Mouse (Mus musculus) right cerebral cortex, postnatal 10 days (tissue): ENCODE results near the gene Tpd52l2.

Source experiments
- DNase-seq, 2 experiments: peaks; one replicate each; pipeline ENCODE4 v3.0.0; 2021; ENCODE audit warnings: low spot score in 2 of 2

Tpd52l2 gene

GRCm38 (mm10) chr2:181537444-181538047, 40.6 kb downstream of the Tpd52l2 start:
- peak; percentile 64 to 81 for DNase-seq

GRCm38 (mm10) chr2:181541761-181542380, 44.9 kb downstream of the Tpd52l2 start:
- no peak for DNase-seq

DNA sequence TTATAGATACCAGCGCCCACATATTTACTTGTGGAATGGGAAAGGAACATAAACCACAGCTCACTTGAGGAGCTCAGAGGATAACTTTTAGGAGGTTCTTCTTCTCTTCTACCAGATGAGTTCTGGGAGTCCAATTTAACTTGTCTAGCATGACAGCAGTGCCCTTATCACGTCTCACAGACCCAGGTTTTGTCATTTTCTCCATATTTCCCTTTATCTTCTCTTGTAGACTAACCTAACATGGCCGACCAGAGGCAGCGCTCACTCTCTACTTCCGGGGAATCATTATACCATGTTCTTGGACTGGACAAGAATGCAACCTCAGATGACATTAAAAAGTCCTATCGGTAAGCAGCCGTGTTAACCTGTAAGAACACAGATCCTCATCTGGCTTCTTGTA, 49.2 kb downstream of the Tpd52l2 start:
- DNase-seq = no peak

DNA sequence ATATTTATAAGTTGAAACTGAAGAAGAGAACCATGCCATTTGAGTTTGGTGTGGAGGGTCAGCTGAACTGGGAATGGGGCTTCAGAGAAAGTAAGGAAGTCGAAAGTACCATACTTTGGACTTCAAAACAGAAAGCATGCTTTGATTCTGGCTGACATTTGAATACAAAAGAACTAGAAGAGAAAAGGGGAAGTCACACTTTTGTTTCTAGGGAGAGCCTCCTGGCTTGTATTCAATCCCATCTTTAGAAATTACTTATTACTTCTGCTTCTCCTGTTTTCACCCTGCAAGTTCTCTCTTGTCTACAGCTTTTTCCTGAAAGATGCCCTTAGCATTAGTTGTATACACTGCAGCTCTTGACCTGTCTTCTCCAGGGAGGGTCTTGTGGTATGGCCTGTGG, 51.3 kb downstream of the Tpd52l2 start:
- no peak for DNase-seq

DNA sequence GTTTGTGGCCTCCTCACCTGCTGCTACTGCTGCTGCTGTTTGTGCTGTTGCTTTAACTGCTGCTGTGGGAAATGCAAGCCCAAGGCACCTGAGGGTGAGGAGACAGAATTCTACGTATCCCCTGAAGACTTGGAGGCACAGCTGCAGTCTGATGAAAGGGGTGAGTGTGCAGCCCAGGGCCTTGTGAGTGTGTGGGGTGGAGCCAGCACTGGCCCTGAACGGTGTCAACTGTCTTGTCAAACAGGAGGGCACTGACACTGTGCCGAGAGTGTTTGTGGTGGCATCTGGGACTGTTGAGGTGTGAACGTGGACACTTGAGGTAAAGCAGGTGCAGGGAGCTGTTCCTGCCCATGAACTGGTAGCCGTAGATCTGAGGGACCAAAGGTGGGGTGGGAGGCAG, 51.7 kb downstream of the Tpd52l2 start:
- DNase-seq = no peak

GRCm38 (mm10) chr2:181550233-181550632, 53.3 kb downstream of the Tpd52l2 start:
- DNase-seq = no peak

- no peak for DNase-seq
Observed at GRCm38 (mm10) chr2:181553772-181554171, 56.8 kb downstream of the Tpd52l2 start.

DNA sequence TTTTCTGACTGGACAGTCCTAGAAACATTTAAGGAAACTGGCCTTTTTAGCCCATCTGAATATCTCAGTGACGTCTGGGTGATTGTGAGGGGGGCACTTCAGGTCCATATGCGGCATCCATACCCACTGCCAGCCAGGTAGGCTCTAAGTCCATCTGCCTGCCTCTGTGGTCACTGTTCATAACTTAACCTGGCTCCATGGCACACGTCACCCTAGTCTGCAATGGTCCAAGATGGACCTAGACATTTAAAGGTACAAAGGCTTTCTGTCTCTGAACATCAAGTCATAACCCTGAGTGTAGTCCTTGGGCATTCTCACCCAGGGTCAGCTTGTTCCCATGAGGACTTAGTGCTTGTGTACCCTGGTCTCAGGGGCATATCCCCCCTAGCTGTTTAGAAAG, 70.4 kb downstream of the Tpd52l2 start:
- no peak for DNase-seq
